ENCODE assay signal across 30 mouse cellular contexts in genomic region chr1:78119899-78120560, GRCm38 (mm10).
DNase-seq lines count a peak whose midpoint lies in the region; ATAC-seq lines count a peak whose summit lies in the region.
"Had no signal": no experiment of that assay in that cellular context is flagged by ENCODE, and none has a peak within 500 bp of the region (broad histone marks: within the 10 kb centered on the region; RNA-seq: fewer than 3 reads in every experiment).

No protein-coding gene starts in this region.

- peaks cover 37% of the 10 kb centered on the region for H3K36me3 ChIP-seq in embryonic facial prominence, embryonic 13.5 days
- H3K36me3 ChIP-seq in embryonic facial prominence, embryonic 10.5 days (replicated peaks), result peaks cover 4% of the 10 kb centered on the region; the same call in 1 of the 2 replicates
- H3K36me3 ChIP-seq in midbrain, embryonic 13.5 days, result peaks cover 4% of the 10 kb centered on the region; the same call in 1 of the 2 replicates
- peaks cover 70% of the 10 kb centered on the region for H3K36me3 ChIP-seq in midbrain, embryonic 10.5 days
- H3K36me3 ChIP-seq in midbrain, embryonic 16.5 days (ENCODE audit: control insufficient read depth, insufficient read depth, low read length), result 0 out of 2 replicates have a peak, but pooled peaks cover 3% of the 10 kb centered on the region
- H3K36me3 ChIP-seq: forebrain, embryonic 12.5 days; heart, embryonic 13.5 days; limb, embryonic 13.5 days; liver, embryonic 12.5 days had no signal

- 21% methylated on average over 10 of the region's 10 CpGs for WGBS in embryonic facial prominence, embryonic 13.5 days
- 28% methylated on average over 10 of the region's 10 CpGs for WGBS in embryonic facial prominence, embryonic 10.5 days
- 9% methylated on average over 10 of the region's 10 CpGs for WGBS in midbrain, embryonic 13.5 days
- WGBS in midbrain, embryonic 10.5 days, result 10% methylated on average over 10 of the region's 10 CpGs
- 4% methylated on average over 10 of the region's 10 CpGs for whole genome bisulfite sequencing in midbrain, embryonic 16.5 days

- H3K9ac ChIP-seq in embryonic facial prominence, embryonic 13.5 days, result no peak overlapping the region
- H3K9ac ChIP-seq in midbrain, embryonic 13.5 days (replicated peaks), result no peak overlapping the region
- no peak overlapping the region for H3K9ac ChIP-seq in midbrain, embryonic 16.5 days (ENCODE audit: low read depth, low read length)
- H3K9ac ChIP-seq: embryonic facial prominence, embryonic 15.5 days; forebrain, embryonic 12.5 days; forebrain, postnatal 0 days; heart, embryonic 13.5 days; limb, embryonic 13.5 days; liver, embryonic 12.5 days; liver, postnatal 0 days had no signal

- peaks cover 45% of the 10 kb centered on the region for H3K4me1 ChIP-seq in embryonic facial prominence, embryonic 13.5 days
- H3K4me1 ChIP-seq in embryonic facial prominence, embryonic 10.5 days, result peaks cover 15% of the 10 kb centered on the region
- H3K4me1 ChIP-seq in midbrain, embryonic 13.5 days (replicated peaks), result peaks cover 20% of the 10 kb centered on the region
- H3K4me1 ChIP-seq in midbrain, embryonic 10.5 days, result peaks cover 32% of the 10 kb centered on the region
- peaks cover 8% of the 10 kb centered on the region for H3K4me1 ChIP-seq in midbrain, embryonic 16.5 days (ENCODE audit: control insufficient read depth, insufficient read depth, low read length)
- H3K4me1 ChIP-seq: heart, embryonic 13.5 days; limb, embryonic 13.5 days; liver, embryonic 12.5 days had no signal

- H3K4me3 ChIP-seq in embryonic facial prominence, embryonic 13.5 days, result no peak overlapping the region
- no peak overlapping the region for H3K4me3 ChIP-seq in embryonic facial prominence, embryonic 10.5 days
- no peak overlapping the region for H3K4me3 ChIP-seq in midbrain, embryonic 13.5 days (replicated peaks)
- no peak overlapping the region for H3K4me3 ChIP-seq in midbrain, embryonic 10.5 days
- no peak overlapping the region for H3K4me3 ChIP-seq in midbrain, embryonic 16.5 days (ENCODE audit: low read depth, low read length)
- H3K4me3 ChIP-seq: embryonic facial prominence, embryonic 15.5 days; forebrain, embryonic 12.5 days; heart, embryonic 13.5 days; layer of hippocampus, adult 2 months; left cerebral cortex, adult 2 months; limb, embryonic 13.5 days; liver, embryonic 12.5 days had no signal

- no peaks in the 10 kb centered on the region; the same call in 1 of the 2 replicates for H3K9me3 ChIP-seq in embryonic facial prominence, embryonic 13.5 days
- no peaks in the 10 kb centered on the region for H3K9me3 ChIP-seq in embryonic facial prominence, embryonic 10.5 days
- 0 out of 2 replicates have a peak, but pooled peaks cover 4% of the 10 kb centered on the region for H3K9me3 ChIP-seq in midbrain, embryonic 13.5 days
- H3K9me3 ChIP-seq in midbrain, embryonic 10.5 days (replicated peaks), result no peaks in the 10 kb centered on the region
- no peaks in the 10 kb centered on the region; the same call in 1 of the 2 replicates for H3K9me3 ChIP-seq in midbrain, embryonic 16.5 days (replicated peaks; ENCODE audit: control insufficient read depth, low read length, poor library complexity, severe bottlenecking)
- H3K9me3 ChIP-seq: embryonic facial prominence, embryonic 15.5 days; forebrain, embryonic 12.5 days; heart, embryonic 13.5 days; limb, embryonic 13.5 days; liver, embryonic 12.5 days had no signal

- no peak for DNase-seq in embryonic facial prominence, embryonic 10.5 days (ENCODE audit: low spot score)
- no peak for DNase-seq in midbrain, embryonic 10.5 days (ENCODE audit: low spot score)
- peak; percentile 88 for DNase-seq in R1 (ENCODE audit: low read depth, low spot score)
- no peak for DNase-seq in Muller cell, postnatal 12 days (ENCODE audit: inconsistent ontology term)
- DNase-seq: adrenal gland, postnatal 10 days; cerebellum, adult 11 months; cerebellum, adult 9-11 months; forebrain, postnatal 0 days; heart, postnatal 10 days; kidney, adult 11 months; kidney, postnatal 36 days; liver, postnatal 0 days; lung, postnatal 36 days; right cerebral cortex, postnatal 4 days; thymus, adult 18-20 months; thymus, postnatal 25 days had no signal

- H3K27me3 ChIP-seq in embryonic facial prominence, embryonic 13.5 days, result no peaks in the 10 kb centered on the region
- H3K27me3 ChIP-seq in embryonic facial prominence, embryonic 10.5 days (replicated peaks; ENCODE audit: low read depth, poor library complexity, severe bottlenecking), result peaks cover 69% of the 10 kb centered on the region
- peaks cover 16% of the 10 kb centered on the region for H3K27me3 ChIP-seq in midbrain, embryonic 13.5 days
- H3K27me3 ChIP-seq in midbrain, embryonic 10.5 days (ENCODE audit: low read depth, poor library complexity, severe bottlenecking), result peaks cover 55% of the 10 kb centered on the region
- peaks cover 2% of the 10 kb centered on the region for H3K27me3 ChIP-seq in midbrain, embryonic 16.5 days (ENCODE audit: control insufficient read depth, insufficient read depth, low read depth, low read length)
- H3K27me3 ChIP-seq: CH12.LX; embryonic facial prominence, embryonic 15.5 days; liver, embryonic 12.5 days had no signal

- H3K27ac ChIP-seq in embryonic facial prominence, embryonic 13.5 days, result peak overlapping the region; percentile 13; the same call in 1 of the 2 replicates
- no peak overlapping the region for H3K27ac ChIP-seq in embryonic facial prominence, embryonic 10.5 days (replicated peaks)
- H3K27ac ChIP-seq in midbrain, embryonic 13.5 days, result no peak overlapping the region; the same call in 1 of the 2 replicates
- no peak overlapping the region for H3K27ac ChIP-seq in midbrain, embryonic 10.5 days (replicated peaks)
- no peak overlapping the region for H3K27ac ChIP-seq in midbrain, embryonic 16.5 days (ENCODE audit: low read length)
- H3K27ac ChIP-seq: embryonic facial prominence, embryonic 15.5 days; forebrain, embryonic 12.5 days; heart, embryonic 13.5 days; layer of hippocampus, adult 2 months; left cerebral cortex, adult 2 months; limb, embryonic 13.5 days; liver, embryonic 12.5 days; stomach, postnatal 0 days had no signal

- no peak overlapping the region for H3K4me2 ChIP-seq in embryonic facial prominence, embryonic 13.5 days
- H3K4me2 ChIP-seq in midbrain, embryonic 13.5 days (replicated peaks), result no peak overlapping the region
- no peak overlapping the region; the same call in 1 of the 2 replicates for H3K4me2 ChIP-seq in midbrain, embryonic 16.5 days (ENCODE audit: low read length)
- H3K4me2 ChIP-seq: embryonic facial prominence, embryonic 15.5 days; forebrain, embryonic 12.5 days; heart, embryonic 13.5 days; limb, embryonic 13.5 days; liver, embryonic 12.5 days had no signal

- no peak for ATAC-seq in embryonic facial prominence, embryonic 13.5 days (ENCODE audit: insufficient number of reproducible peaks, insufficient read depth, low FRiP score, low TSS enrichment, low read depth)
- 0 out of 2 replicates have a peak, but pooled peaks have one; percentile 34 for ATAC-seq in midbrain, embryonic 13.5 days
- ATAC-seq in midbrain, embryonic 16.5 days, result 0 out of 2 replicates have a peak, but pooled peaks have one; percentile 51
- ATAC-seq in activated CD4-positive, CD25-positive, alpha-beta regulatory T cell, adult 4 months, result no peak
- ATAC-seq: forebrain, postnatal 0 days; inflammation-experienced regulatory T-cells, adult 6 months; liver, embryonic 12.5 days; liver, postnatal 0 days had no signal

Comparison
In these comparisons a context has a peak if more than half of its experiments do, and no peak if none do; other contexts are left out.
1. ATAC-seq: peak in midbrain, embryonic 13.5 days (single experiment) and midbrain, embryonic 16.5 days (single experiment); none in embryonic facial prominence, embryonic 13.5 days (single experiment) and activated CD4-positive, CD25-positive, alpha-beta regulatory T cell, adult 4 months (single experiment).